Mouse (Mus musculus) ES-Bruce4 (cell line): ENCODE data around the gene Obsl1. TPM values are rescaled to one million over a fixed set of nuclear protein-coding genes. Genes with fewer than 3 reads are reported as not detected.
A peak's percentile ranks its signal among the peaks of the same experiment; 100 is the strongest.

Source experiments
- H3K27ac ChIP-seq: 2 replicates; pipeline ENCODE4 v1.5.1; 2012; ENCODE audit warnings: low read length, inconsistent platforms; ENCODE audit not compliant: insufficient read depth
- H3K27me3 ChIP-seq: 2 replicates; pipeline ENCODE4 v1.6.1; 2012; ENCODE audit warnings: mild to moderate bottlenecking, low read length, inconsistent platforms; ENCODE audit not compliant: control insufficient read depth, poor library complexity, insufficient read depth, severe bottlenecking
- H3K36me3 ChIP-seq: 2 replicates; pipeline ENCODE4 v1.6.1; 2012; ENCODE audit warnings: inconsistent platforms, mild to moderate bottlenecking, low read length, moderate library complexity; ENCODE audit not compliant: control insufficient read depth, poor library complexity, insufficient read depth, severe bottlenecking
- H3K4me1 ChIP-seq: one replicate; pipeline ENCODE4 v1.8.1; 2011; ENCODE audit warnings: low read length; ENCODE audit not compliant: control insufficient read depth, insufficient read depth
- H3K4me3 ChIP-seq: 2 replicates; pipeline ENCODE4 v1.5.1; 2011; ENCODE audit warnings: low read depth, mild to moderate bottlenecking, low read length
- H3K9ac ChIP-seq: 2 replicates; pipeline ENCODE4 v1.6.1; 2012; ENCODE audit warnings: low read depth, mild to moderate bottlenecking, inconsistent platforms; ENCODE audit not compliant: poor library complexity, severe bottlenecking
- H3K9me3 ChIP-seq: replicated peaks from 2 replicates; pipeline ENCODE4 v1.6.1; 2012; ENCODE audit warnings: mild to moderate bottlenecking, low read length, inconsistent platforms; ENCODE audit not compliant: control insufficient read depth, poor library complexity, insufficient read depth, severe bottlenecking
- CTCF ChIP-seq: IDR thresholded peaks from one replicate; pipeline ENCODE4 v1.8.1; 2011; ENCODE audit warnings: low read depth, low read length
- EP300 ChIP-seq: IDR thresholded peaks from 2 replicates; pipeline ENCODE4 v1.6.1; 2011; ENCODE audit warnings: low read depth, low read length; ENCODE audit not compliant: insufficient read depth
- POLR2A ChIP-seq: IDR thresholded peaks from one replicate; pipeline ENCODE4 v1.8.1; 2011; ENCODE audit warnings: low read length; ENCODE audit not compliant: insufficient read depth
- polyA plus RNA-seq: library from polyadenylated mRNA; stranded (reverse); fragments of >200 nt; gene quantifications from 2 replicates; pipeline ENCODE4 v1.2.4, GENCODE M21; 2011; ENCODE audit warnings: low read depth; ENCODE audit not compliant: missing spikeins, insufficient read depth, insufficient read length

The Obsl1 gene
- polyA plus RNA-seq, 1 experiment: 32.6 TPM

GRCm38 (mm10) chr1:75504256-75505045, 1.8 kb downstream of the Obsl1 start:
- Histone ChIP-seq H3K36me3 (no peaks in the 10 kb centered on the region), H3K9ac (peak overlapping the region; percentile 91), H3K9me3 (no peaks in the 10 kb centered on the region), H3K27ac (no peak overlapping the region), H3K27me3 (no peaks in the 10 kb centered on the region), H3K4me3 (no peak overlapping the region), H3K4me1 (peaks cover 8% of the 10 kb centered on the region)
- TF ChIP-seq EP300 (no peak), POLR2A (no peak), CTCF (no peak)

- no peaks in the 10 kb centered on the region for H3K9me3 ChIP-seq
- peaks cover 5% of the 10 kb centered on the region for H3K4me1 ChIP-seq
- H3K27me3 ChIP-seq: no peaks in the 10 kb centered on the region
- H3K9ac ChIP-seq: no peak overlapping the region
- TF ChIP-seq CTCF (no peak), POLR2A (no peak), EP300 (no peak)
- H3K27ac ChIP-seq: no peak overlapping the region
- H3K4me3 ChIP-seq: peak overlapping the region; percentile 10
- no peaks in the 10 kb centered on the region for H3K36me3 ChIP-seq
Measured at GRCm38 (mm10) chr1:75503651-75503980, 2.6 kb downstream of the Obsl1 start.

- H3K27ac ChIP-seq: no peak overlapping the region
- no peaks in the 10 kb centered on the region for H3K36me3 ChIP-seq
- no peaks in the 10 kb centered on the region for H3K27me3 ChIP-seq
- TF ChIP-seq POLR2A: no peak
- TF ChIP-seq CTCF: no peak
- no peak for TF ChIP-seq EP300
- no peak overlapping the region for H3K9ac ChIP-seq
- H3K4me3 ChIP-seq: peak overlapping the region; percentile 10
- no peaks in the 10 kb centered on the region for H3K9me3 ChIP-seq
- H3K4me1 ChIP-seq: peaks cover 5% of the 10 kb centered on the region
Measured at GRCm38 (mm10) chr1:75502945-75503650, 3.2 kb downstream of the Obsl1 start.

- Histone ChIP-seq H3K9me3 (no peaks in the 10 kb centered on the region), H3K9ac (no peak overlapping the region), H3K4me3 (no peak overlapping the region), H3K27ac (no peak overlapping the region), H3K4me1 (peaks cover 4% of the 10 kb centered on the region), H3K27me3 (no peaks in the 10 kb centered on the region), H3K36me3 (no peaks in the 10 kb centered on the region)
- no peak for TF ChIP-seq EP300
- TF ChIP-seq POLR2A: no peak
- no peak for TF ChIP-seq CTCF
Measured at GRCm38 (mm10) chr1:75501905-75502304, 4.3 kb downstream of the Obsl1 start.

GRCm38 (mm10) chr1:75499441-75499840, 6.8 kb downstream of the Obsl1 start:
- Histone ChIP-seq H3K27me3 (no peaks in the 10 kb centered on the region), H3K36me3 (no peaks in the 10 kb centered on the region), H3K4me3 (no peak overlapping the region), H3K27ac (no peak overlapping the region), H3K4me1 (peaks cover 1% of the 10 kb centered on the region), H3K9ac (no peak overlapping the region), H3K9me3 (no peaks in the 10 kb centered on the region)
- no peak for TF ChIP-seq POLR2A
- no peak for TF ChIP-seq EP300
- TF ChIP-seq CTCF: peak; percentile 67

- no peaks in the 10 kb centered on the region for H3K9me3 ChIP-seq
- no peaks in the 10 kb centered on the region for H3K4me1 ChIP-seq
- TF ChIP-seq CTCF: no peak
- TF ChIP-seq EP300: no peak
- TF ChIP-seq POLR2A: no peak
- H3K9ac ChIP-seq: no peak overlapping the region
- no peaks in the 10 kb centered on the region for H3K36me3 ChIP-seq
- no peak overlapping the region for H3K27ac ChIP-seq
- H3K27me3 ChIP-seq: no peaks in the 10 kb centered on the region
- H3K4me3 ChIP-seq: no peak overlapping the region
Measured at GRCm38 (mm10) chr1:75498897-75499296, 7.4 kb downstream of the Obsl1 start.
